Mouse (Mus musculus) regulatory T cell (primary cell): ENCODE results near the gene Adgrv1.
"Not testable (repeated sequence)": the region's sequence is repeated elsewhere in the genome, so short reads cannot be mapped to it uniquely, and the experiment has no call there.

Experiments used
- in situ Hi-C: fragments of 300-600 bp; cut with MboI, MseI; formaldehyde crosslinking; loops from one replicate; pipeline ENCODE4 v1.15.1; 2025; ENCODE audit warnings: high pct_unique_total_duplicates

Gene Adgrv1

GRCm38 (mm10) chr13:81627861-81628260 is 5.1 kb downstream of the Adgrv1 start:
- in situ Hi-C loops = not testable (repeated sequence)

GRCm38 (mm10) chr13:81610349-81610748 is 22.6 kb downstream of the Adgrv1 start:
- in situ Hi-C loops = no loop called here

GRCm38 (mm10) chr13:81606991-81607390 is 26.0 kb downstream of the Adgrv1 start:
- in situ Hi-C loops = no loop called here

GRCm38 (mm10) chr13:81596910-81597607 is 35.9 kb downstream of the Adgrv1 start:
- in situ Hi-C loops = no loop called here

- in situ Hi-C loops = no loop called here
Observed at GRCm38 (mm10) chr13:81578692-81579091, 54.3 kb downstream of the Adgrv1 start.

GRCm38 (mm10) chr13:81570241-81570821 is 62.6 kb downstream of the Adgrv1 start:
- in situ Hi-C loops = no loop called here

GRCm38 (mm10) chr13:81550024-81550423 is 82.9 kb downstream of the Adgrv1 start:
- in situ Hi-C loops = loop anchor here (10.0 kb wide), 1 partner anchor 1185 kb away; no protein-coding TSS in a partner anchor

- in situ Hi-C loops = no loop called here
Observed at GRCm38 (mm10) chr13:81534916-81535315, 98.0 kb downstream of the Adgrv1 start.

GRCm38 (mm10) chr13:81526687-81527086 is 106.3 kb downstream of the Adgrv1 start:
- in situ Hi-C loops = no loop called here

- in situ Hi-C loops = no loop called here
Observed at GRCm38 (mm10) chr13:81510142-81510541, 122.8 kb downstream of the Adgrv1 start.

- in situ Hi-C loops = no loop called here
Observed at GRCm38 (mm10) chr13:81497035-81497434, 135.9 kb downstream of the Adgrv1 start.

- in situ Hi-C loops = no loop called here
Observed at GRCm38 (mm10) chr13:81491971-81492370, 141.0 kb downstream of the Adgrv1 start.

- in situ Hi-C loops = no loop called here
Observed at GRCm38 (mm10) chr13:81486980-81487379, 146.0 kb downstream of the Adgrv1 start.

- in situ Hi-C loops = no loop called here
Observed at GRCm38 (mm10) chr13:81473750-81474149, 159.2 kb downstream of the Adgrv1 start.

GRCm38 (mm10) chr13:81466661-81467060 is 166.3 kb downstream of the Adgrv1 start:
- in situ Hi-C loops = no loop called here

- in situ Hi-C loops = no loop called here
Observed at GRCm38 (mm10) chr13:81465794-81466193, 167.2 kb downstream of the Adgrv1 start.

- in situ Hi-C loops = no loop called here
Observed at GRCm38 (mm10) chr13:81449630-81450029, 183.3 kb downstream of the Adgrv1 start.

- in situ Hi-C loops = no loop called here
Observed at GRCm38 (mm10) chr13:81449198-81449597, 183.8 kb downstream of the Adgrv1 start.

GRCm38 (mm10) chr13:81441412-81441811 is 191.5 kb downstream of the Adgrv1 start:
- in situ Hi-C loops = no loop called here

GRCm38 (mm10) chr13:81439390-81440025 is 193.4 kb downstream of the Adgrv1 start:
- in situ Hi-C loops = loop anchor here (5.0 kb wide), 2 partner anchors 193 to 328 kb away; partner anchors contain the start of gene Adgrv1

GRCm38 (mm10) chr13:81437088-81437487 is 195.9 kb downstream of the Adgrv1 start:
- in situ Hi-C loops = loop anchor here (5.0 kb wide), 2 partner anchors 195 to 330 kb away; partner anchors contain the start of gene Adgrv1

GRCm38 (mm10) chr13:81426896-81427755 is 205.8 kb downstream of the Adgrv1 start:
- in situ Hi-C loops = no loop called here
